Mouse (Mus musculus): ENCODE results near the gene 1190005I06Rik.
A peak's percentile ranks its signal among the peaks of the same experiment; 100 is the strongest.

1190005I06Rik gene

DNA sequence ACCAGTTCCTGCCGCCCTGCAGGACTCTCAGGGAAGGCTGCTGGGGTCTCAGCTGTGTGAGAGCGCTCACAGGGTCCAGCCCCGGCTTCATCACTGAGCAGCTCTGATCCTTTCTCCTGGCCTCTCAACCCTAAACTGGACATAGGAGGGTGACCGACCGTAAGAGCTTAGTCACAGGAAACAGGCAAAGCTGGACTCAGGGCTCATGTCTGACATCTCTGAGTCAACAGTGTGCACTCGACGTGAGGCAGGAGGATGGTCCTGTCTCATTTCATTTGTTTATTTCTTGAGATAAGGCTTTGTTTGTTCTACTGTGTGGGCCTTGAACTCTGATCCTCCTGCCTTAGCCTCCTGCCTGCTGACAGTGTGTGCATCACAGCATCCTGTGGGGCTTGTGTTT, 27.0 kb downstream of the 1190005I06Rik start:
- no peak for DNase-seq (ENCODE audit: extremely low spot score)

DNA sequence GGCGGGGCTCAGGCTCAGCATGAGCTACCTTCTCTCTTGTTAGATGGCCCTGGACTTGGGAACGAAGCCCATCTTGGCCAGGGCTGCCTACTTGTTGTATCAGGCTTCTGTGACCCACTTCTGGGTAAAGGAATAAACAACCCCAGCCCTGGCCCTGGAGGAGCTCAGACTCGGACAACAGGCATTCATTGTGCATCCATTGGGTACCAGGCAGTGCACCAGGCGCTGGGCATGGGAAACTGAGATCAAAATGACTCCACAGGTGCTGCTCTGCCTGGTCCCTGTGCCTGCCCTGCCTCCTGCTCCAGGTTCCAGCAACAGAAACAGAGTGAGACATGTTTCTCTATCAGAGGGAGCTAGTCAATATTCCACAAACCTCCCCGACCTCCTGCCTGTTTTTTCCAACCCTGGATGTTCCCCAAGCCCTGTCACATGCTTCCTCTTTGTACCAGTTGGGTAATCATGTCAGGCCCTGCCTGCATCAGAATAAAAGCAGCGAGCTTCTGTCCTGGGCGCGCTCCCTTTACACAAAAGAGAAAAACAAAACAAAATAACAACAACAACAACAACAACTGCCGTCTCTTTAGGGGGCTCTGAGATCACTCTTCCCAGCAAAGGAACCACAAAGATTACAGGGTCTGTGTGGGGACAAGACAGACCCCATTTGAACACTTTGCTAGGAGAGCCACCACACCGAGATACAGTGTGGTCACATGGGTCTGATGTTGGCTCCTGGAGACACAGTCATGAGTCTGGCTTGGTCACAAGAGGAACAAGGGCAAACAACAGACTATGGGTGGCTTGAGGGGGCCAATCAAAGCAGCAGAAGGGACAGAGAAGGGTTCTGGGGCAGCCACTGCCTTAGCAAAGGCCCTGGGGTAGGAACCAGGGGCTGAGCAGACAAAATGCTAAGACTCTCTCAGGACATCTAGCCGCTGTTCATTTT, 27.9 kb downstream of the 1190005I06Rik start:
- no peak for DNase-seq (ENCODE audit: extremely low spot score)

DNA sequence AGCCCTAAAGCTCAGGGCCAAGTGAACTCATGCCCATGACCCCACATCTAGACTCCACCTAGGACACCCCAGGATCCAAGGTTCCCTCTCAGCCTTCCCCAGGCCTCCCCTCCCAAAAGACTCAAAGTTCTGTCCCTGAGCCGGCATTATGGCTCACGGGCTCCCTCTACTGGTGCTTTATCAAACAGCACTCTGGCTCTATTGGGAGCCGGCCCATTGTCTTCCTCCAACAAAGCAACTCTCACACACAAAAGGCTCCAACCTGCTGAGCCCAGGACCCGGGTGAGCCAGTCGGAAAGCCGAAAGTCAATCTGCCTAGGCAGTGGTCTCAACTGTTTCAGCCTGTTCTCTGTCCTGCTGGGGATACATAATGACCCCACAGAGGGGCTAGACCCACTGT, 29.3 kb downstream of the 1190005I06Rik start:
- DNase-seq (ENCODE audit: extremely low spot score): peak; percentile 89

DNA sequence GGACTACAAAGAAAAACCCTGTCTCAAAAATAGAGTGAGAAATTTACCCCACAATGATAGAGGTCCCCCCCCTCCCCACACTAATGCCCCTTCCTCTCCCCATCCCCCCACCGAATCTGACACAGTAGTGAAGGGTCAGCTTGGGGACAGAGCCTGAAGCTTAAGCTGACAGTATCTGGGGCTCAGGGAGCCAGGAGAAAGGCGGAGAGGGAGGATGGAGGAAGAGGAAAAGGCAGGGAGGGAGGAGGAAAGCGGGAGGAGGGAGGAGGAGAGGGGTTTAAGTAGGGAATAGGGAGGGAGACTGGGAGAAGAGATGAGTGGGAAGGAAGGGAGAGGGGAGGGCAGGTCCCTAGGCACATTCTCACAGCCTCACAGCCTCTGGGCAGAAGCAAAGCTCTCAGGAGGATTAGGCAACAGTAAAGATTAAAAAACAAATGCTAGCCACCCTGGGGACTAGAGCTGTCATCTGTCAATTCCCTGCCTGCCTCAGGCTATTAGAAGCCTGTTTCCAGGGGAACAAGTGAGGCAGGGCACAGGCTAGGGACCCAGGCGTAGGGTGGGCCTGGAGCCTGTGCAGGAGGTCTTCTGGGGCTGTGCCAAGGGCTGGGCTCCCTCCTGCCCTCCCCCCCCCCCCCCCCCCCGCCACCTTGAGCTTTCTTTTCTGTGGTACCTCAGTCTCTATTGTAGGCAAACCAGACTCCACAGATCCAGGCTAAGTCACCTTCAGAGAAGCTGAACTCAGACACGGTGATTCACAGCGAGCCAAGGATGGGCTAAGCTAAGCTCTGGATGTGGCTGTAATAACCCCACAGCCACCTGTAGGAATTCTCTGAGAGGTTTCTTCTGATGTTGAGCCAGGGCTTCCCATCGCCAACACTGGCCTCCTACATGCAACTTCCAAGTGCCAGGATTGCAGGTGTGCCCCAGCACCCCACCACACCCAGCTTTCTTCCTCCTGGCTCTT, 30.5 kb downstream of the 1190005I06Rik start:
- DNase-seq (ENCODE audit: extremely low spot score): no peak

DNA sequence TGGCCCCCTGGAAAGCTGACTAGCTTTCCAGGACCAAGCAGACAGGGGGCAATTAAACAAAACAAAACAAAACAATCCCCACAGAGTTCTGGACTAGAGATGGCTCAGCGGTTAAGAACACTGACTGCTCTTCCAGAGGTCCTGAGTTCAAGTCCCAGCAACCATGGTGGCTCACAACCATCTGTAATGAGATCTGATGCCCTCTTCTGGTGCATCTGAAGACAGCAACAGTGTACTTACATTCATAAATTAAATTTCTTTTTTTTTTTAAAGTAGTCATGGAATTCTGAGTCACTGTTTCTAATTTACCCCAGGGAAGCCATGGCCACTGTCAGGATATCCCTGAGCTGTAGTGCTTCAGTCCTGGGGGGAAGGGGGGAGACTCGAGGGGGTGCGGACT, 32.9 kb downstream of the 1190005I06Rik start:
- no peak for DNase-seq (ENCODE audit: extremely low spot score)

DNA sequence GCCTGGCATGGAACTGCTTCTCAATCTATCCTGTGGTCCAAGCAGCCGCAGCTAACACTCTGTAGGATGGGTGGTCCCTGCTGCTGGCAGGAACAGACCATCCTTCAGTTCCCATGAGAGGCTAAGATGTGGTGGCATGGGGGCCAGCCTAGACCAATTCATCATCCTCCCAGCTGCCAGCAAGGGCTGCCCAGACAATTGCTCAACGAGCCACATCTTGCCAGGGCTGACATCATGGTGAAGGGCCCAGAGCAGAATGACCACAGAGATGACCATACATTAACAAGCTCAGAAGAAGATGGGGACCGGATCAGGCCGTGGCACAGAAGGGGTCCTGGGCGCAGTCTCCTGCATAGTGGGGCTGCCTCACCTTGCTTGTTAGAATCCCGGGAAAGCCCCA, 36.6 kb downstream of the 1190005I06Rik start:
- DNase-seq (ENCODE audit: extremely low spot score): no peak

DNA sequence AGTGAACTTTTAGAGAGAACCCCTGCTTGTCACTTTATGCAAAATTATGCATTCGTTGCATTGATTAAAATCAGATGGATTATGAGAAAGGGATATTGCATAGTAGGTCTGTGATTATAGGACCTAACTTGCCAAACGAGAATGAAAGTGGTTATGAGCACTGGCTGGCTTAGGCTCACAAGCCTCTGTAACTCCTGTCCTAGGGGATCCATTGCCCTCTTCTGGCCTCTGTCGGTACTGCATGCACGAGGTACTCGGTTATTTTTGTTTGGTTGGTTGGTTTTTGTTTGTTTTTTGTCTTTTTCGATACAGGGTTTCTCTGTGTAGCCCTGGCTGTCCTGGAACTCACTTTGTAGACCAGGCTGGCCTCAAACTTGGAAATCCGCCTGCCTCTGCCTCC, 39.5 kb downstream of the 1190005I06Rik start:
- DNase-seq (ENCODE audit: extremely low spot score): peak; percentile 63

DNA sequence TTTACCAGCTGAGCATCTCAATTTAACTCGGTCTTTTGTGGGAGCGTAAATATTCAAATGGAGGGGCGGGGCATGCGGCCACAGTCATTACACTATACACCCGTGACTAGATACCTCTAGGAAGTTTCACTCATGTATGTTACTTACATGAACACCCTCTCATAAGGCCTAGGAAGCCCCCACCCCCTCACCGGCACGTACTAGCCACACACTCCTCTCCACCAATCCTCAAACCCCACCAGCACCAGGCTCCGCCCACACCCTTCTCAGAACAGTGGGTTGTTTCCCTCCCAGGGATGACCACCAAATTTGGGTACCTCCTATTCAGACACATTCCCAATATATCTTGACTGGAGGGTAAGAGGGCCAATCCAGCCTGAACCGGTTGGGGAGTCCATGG, 40.0 kb downstream of the 1190005I06Rik start:
- no peak for DNase-seq (ENCODE audit: extremely low spot score)

DNA sequence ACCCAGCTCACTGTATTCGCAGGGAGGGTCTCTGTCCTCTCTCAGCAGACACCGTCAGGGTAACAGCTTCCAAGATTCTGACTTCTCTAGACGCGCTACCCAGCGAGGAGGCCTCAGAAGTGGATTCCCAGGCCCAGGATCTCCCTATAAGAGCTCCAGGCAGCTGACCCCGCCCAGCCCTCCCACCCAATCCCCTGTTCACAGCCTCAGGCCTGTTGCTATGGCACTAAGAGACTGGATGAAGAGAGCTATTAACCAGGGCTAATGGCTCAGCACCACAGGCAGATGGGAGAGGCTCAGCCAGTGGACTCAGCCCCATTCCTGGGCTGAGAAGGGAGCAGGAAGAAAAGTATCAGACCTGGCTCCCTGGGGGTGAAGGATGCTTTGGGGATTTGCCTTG, 44.8 kb downstream of the 1190005I06Rik start:
- DNase-seq (ENCODE audit: extremely low spot score): no peak

DNA sequence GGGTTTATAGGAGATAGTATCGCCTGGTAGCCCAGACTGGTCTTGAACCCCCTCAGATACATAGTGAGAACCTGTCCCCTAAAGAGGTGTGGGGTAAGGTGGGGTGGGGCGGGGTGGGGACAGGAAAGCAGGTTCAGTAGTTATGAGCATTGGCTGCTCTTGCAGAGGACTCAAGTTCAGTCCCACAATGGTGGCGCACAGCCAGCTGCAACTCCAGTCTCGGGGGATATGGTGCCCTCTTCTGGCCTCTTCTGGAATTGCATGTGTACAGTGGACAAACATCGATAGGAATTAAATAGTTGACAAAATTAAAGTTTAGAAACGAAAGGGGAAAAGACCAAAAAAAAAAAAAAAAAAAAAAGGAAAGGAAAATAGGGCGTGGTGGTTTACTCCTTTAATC, 47.9 kb downstream of the 1190005I06Rik start:
- peak; percentile 52 for DNase-seq (ENCODE audit: extremely low spot score)

DNA sequence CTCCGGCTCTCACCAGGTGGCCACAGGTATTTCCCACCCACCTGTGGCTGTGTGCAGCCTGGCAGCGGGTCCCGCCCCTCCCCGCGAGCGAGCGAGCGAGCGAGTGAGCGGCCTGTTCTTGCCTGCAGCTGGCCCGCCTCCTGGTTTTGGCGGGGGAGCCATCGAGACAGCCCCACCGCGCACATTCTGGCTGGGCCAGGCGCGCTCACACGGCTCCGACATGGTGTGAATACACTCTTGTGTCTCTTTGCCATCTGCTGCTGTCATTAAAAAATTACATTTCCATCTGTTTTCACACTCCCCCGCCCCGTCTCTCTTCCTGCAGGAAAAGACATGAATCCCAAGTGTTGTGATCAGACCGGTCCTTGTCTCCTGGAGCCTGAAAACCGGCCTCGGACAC, 48.9 kb downstream of the 1190005I06Rik start:
- no peak for DNase-seq (ENCODE audit: extremely low spot score)

DNA sequence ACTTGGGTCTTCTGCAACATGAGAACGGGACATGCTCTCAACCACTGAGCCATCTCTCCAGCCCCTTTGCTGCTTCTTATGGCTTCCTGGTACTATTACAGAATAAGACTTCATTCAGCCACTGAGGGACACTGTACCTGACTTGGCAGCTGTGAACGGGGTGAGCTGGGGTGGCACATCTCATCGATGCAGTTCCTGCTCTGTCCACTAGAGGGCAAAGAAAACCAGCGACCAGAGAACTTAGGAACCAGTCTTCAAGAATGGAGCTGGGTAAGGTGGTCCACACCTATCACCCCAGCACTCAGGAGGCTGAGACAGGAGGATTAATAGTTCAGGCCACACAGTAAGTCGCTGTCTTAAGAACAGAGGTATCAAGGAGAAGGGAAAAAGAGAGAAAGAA, 51.5 kb downstream of the 1190005I06Rik start:
- peak; percentile 75 for DNase-seq (ENCODE audit: extremely low spot score)

DNA sequence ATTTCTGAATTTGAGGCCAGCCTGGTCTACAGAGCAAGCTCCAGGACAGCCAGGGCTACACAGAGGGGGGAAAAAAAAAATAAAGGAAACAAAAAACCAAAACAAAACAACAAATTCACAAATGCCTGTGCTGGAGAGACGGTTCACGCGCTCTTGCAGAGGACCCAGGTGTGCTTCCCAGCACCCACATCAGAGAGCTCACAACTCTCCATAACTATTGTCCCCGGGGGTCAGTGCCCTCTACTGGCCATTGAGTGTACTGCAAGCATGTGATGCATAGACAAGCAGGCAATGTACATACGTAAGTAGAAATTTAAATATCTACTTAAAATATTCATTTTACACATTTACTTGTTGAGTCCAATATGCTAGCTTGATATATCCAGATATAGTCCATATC, 52.9 kb downstream of the 1190005I06Rik start:
- no peak for DNase-seq (ENCODE audit: extremely low spot score)

DNA sequence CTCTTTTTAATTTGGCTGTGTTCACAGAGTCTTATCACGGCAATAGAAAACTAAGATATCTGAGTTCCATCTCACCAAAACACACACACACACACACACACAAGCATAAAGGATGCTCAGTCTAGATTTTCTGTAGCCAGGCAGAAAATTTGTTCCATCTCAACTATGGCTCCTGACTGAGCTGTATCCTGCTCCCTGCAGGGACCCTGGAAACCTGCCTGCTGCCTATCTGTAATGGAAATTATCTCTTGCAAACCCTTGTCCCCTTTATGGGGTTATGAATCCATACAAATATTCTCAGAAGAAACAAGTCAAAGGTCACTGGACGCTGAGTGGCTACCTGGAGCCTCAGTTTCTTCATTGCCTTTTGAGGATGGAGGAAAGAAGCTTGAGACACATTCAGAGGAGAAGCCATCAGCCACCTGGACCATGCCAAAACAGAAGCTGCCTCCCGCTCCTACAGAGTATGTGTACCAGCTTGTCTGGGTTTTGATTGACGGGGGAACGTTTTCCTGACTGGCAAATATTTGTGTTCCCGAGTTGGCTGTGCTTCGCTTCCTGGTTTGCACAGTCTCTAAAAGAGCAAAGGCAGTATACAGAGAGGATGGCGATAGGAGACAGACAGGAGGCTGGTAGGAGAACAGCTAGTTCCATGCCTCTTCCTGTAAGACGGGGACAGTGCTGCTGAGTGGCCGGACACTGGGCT, 55.7 kb downstream of the 1190005I06Rik start:
- DNase-seq (ENCODE audit: extremely low spot score): no peak

DNA sequence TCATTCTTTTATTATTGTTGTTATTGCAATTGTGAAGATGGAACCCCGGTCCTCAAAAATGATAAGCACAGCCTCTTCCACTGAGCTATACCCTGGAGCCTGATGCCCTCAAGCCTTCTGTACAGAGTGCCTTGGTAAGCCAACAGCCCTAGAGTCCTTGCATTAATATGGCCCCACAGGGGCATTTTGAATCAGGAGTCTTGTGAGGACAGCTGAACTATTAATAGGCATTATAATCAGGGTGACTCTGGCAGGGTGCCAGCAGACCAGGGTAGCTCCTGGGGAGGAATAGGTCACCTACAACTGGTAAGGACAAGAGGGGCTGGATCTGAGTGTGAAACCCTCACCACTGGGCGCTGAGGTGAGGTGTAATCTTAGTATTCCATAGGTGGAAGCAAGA, 57.5 kb downstream of the 1190005I06Rik start:
- no peak for DNase-seq (ENCODE audit: extremely low spot score)

DNA sequence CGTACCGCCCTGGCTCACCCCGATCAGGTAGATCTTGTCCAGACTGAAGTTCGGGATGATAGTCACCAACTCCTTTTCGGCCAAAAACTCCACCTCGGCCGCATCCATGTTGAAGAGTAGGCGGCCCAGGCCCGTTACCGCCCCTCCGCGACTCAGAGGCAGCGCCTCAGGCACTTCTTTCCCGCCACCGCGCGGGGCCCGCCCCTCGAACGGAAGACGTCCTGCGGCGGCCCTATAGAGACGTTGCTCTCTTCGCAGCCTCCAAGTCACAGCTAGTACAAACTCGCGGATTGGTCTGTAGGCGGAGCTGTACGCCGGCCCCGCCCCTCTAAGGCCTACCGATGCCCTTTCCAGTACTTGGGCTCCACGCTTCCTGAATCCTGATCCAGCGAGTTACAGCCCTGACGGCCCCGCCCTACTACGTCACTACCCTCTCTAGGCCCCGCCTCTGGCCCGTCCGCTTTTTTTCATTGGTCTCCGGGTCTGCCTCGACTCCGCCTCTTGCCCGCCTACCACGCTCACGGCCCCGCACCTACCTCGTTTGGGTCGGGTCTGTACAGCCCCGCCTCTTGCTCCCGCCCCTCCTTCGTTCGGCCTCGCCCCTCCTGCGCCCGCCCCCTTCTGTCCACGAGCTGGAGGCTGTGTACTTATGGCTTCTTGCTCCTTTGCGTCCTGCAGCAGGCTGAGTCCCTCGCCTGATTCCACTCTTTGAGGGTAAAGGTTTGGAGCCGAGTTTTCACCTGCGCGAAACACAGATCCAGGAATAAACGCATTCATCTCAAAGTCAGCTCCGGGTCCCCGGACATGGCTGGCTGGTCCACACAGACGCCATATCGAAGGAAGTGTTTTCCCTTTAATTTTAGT, 58.3 kb downstream of the 1190005I06Rik start, which contains the start of gene Gins2:
TSS of gene Gins2 (minus strand) at position 397 of the 864 bp plus-strand sequence.
- DNase-seq (ENCODE audit: extremely low spot score): peak; percentile 100

DNA sequence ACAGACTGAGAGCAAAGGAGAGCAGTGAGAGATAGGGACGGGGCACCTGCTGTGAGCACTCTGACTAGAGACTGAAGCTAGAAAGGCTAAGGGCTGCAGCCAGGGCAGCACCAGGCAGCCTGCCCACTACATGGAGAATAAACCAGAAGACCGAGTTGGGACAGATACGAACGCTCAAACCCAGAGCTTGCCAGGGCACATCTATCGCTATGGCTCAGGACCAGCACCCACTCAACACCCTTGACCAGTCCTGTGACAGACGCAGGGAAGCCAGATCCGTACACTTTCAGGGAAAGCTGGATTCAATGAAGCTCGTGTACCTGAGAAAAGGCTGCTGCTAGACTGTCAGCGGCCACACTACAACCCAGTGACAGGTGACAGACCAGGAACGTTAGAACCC, 61.9 kb downstream of the 1190005I06Rik start:
- no peak for DNase-seq (ENCODE audit: extremely low spot score)

DNA sequence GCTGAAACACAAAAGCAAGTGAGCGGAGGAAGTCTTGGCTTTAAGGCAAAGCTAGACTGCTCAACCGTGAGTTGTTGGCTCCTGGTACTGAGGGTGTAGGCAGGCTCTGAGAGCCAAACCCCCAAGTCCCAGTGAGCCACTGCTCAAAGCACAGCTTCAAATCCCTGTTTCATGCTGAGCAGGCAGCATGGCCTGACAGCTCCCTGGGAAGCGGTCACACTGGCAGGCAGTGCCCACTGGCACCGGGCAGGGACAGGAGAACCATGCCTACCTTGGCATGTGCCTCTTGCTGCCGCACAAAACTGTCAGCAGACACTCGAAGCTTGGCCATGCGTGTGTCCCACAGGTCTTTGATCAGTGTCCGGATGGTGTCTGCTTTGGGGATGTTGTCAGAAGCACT, 65.6 kb downstream of the 1190005I06Rik start:
- no peak for DNase-seq (ENCODE audit: extremely low spot score)

DNA sequence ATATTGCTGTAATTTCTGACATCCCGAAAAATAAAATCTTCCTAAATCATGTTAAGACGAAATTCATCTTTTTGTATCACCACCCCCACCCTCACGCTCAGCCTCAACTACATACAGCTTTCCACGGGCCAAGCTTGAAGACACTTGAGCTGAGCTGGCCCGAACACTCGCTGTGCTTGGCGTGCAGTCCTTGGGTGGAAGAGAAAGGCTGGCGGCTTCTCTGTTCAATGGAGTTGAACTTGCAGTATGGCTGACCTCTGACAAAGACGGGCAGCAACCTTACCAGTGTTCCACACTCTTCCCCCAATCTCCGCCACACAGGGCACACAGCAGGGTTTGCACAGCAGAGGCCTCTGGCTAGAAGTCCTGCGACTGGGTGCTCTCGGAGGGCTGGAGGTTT, 66.1 kb downstream of the 1190005I06Rik start:
- no peak for DNase-seq (ENCODE audit: extremely low spot score)

DNA sequence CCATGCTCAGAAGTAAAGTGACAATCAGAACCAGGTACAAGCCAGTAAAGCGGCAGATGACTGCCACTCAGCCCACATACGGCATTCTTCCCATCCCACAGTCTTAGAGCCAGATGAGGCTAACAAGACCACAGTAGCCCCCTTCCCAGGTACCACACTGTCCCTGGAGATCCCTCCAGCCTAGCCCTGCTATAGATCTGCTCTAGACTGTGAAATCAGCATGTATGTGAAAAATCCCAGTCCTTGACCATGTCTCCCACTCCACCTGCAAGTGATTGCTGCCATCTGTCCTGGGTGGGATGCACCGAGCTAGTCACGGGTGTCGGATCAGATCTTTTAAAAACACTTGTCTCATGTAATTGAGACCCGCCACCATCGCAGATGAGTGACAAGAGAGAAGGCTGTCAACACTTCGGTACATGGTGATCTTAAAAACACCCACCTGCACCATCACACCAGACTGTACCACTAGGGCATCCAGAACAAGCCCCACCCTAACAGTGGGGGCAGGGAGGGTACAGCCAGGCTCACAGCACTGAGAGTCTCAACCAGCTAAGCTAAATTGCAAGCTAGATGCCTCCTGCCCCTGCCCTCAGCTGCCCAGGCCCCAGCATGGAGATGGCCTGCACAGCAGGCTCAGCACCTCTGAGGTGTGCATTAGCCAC, 67.0 kb downstream of the 1190005I06Rik start:
- DNase-seq (ENCODE audit: extremely low spot score): no peak
